Mouse (Mus musculus) retina, adult 2 months (tissue): ENCODE results near the gene Iffo2.
"Not testable (repeated sequence)": the region's sequence is repeated elsewhere in the genome, so short reads cannot be mapped to it uniquely, and the experiment has no call there.

Experiments used
- DNase-seq: peaks from one replicate; pipeline ENCODE4 v3.0.0-alpha.2; 2012; ENCODE audit warnings: low read depth, low spot score

Gene Iffo2

GRCm38 (mm10) chr4:139530248-139530647 is at the start of gene Iffo2:
Gene Iffo2, plus strand, starts transcription at chr4:139530548.
- not testable (repeated sequence) for DNase-seq

- DNase-seq = no peak
These were observed 48.9 kb upstream of the Iffo2 start for GRCm38 (mm10) chr4:139481400-139481799.

GRCm38 (mm10) chr4:139483461-139484105 is 46.8 kb upstream of the Iffo2 start:
- no peak for DNase-seq

- no peak for DNase-seq
These were observed 45.9 kb upstream of the Iffo2 start for GRCm38 (mm10) chr4:139484496-139484895.

GRCm38 (mm10) chr4:139487085-139487484 is 43.3 kb upstream of the Iffo2 start:
- DNase-seq = no peak

- no peak for DNase-seq
These were observed 42.0 kb upstream of the Iffo2 start for GRCm38 (mm10) chr4:139488325-139488724.

- DNase-seq = no peak
These were observed 40.4 kb upstream of the Iffo2 start for GRCm38 (mm10) chr4:139489946-139490345.

GRCm38 (mm10) chr4:139490413-139491055 is 39.8 kb upstream of the Iffo2 start:
- no peak for DNase-seq

- no peak for DNase-seq
These were observed 38.7 kb upstream of the Iffo2 start for GRCm38 (mm10) chr4:139491541-139492170.

- no peak for DNase-seq
These were observed 38.0 kb upstream of the Iffo2 start for GRCm38 (mm10) chr4:139492258-139492833.

- no peak for DNase-seq
These were observed 36.9 kb upstream of the Iffo2 start for GRCm38 (mm10) chr4:139493227-139494025.

GRCm38 (mm10) chr4:139500814-139501213 is 29.5 kb upstream of the Iffo2 start:
- DNase-seq = no peak

GRCm38 (mm10) chr4:139501702-139502101 is 28.6 kb upstream of the Iffo2 start:
- DNase-seq = no peak

GRCm38 (mm10) chr4:139503919-139504318 is 26.4 kb upstream of the Iffo2 start:
- no peak for DNase-seq

GRCm38 (mm10) chr4:139505716-139506115 is 24.6 kb upstream of the Iffo2 start:
- DNase-seq = no peak

- DNase-seq = no peak
These were observed 23.6 kb upstream of the Iffo2 start for GRCm38 (mm10) chr4:139506727-139507126.

GRCm38 (mm10) chr4:139509069-139509468 is 21.3 kb upstream of the Iffo2 start:
- no peak for DNase-seq

- no peak for DNase-seq
These were observed 18.8 kb upstream of the Iffo2 start for GRCm38 (mm10) chr4:139511557-139511956.

- DNase-seq = no peak
These were observed 17.4 kb upstream of the Iffo2 start for GRCm38 (mm10) chr4:139512985-139513384.

GRCm38 (mm10) chr4:139519221-139519620 is 11.1 kb upstream of the Iffo2 start:
- no peak for DNase-seq

GRCm38 (mm10) chr4:139521926-139522325 is 8.4 kb upstream of the Iffo2 start:
- DNase-seq = no peak

GRCm38 (mm10) chr4:139526475-139526874 is 3.9 kb upstream of the Iffo2 start:
- DNase-seq = peak; percentile 44
